Mouse (Mus musculus) myocyte (in vitro differentiated cells): ENCODE data around the gene Dip2c. TPM values are rescaled to one million over a fixed set of nuclear protein-coding genes. Genes with fewer than 3 reads are reported as not detected.

Source experiments
- H3K27me3 ChIP-seq: one replicate; pipeline ENCODE4 v1.6.1; 2011; ENCODE audit not compliant: control insufficient read depth, insufficient read depth, insufficient read length
- H3K36me3 ChIP-seq: one replicate; pipeline ENCODE4 v1.6.1; 2011; ENCODE audit not compliant: control insufficient read depth, insufficient read depth
- H3K4me2 ChIP-seq: one replicate; pipeline ENCODE4 v1.6.1; 2011; ENCODE audit warnings: low read depth, control low read depth
- H3K4me3 ChIP-seq: one replicate; pipeline ENCODE4 v1.5.1; 2011; ENCODE audit warnings: mild to moderate bottlenecking, control low read depth, moderate library complexity
- H3K79me2 ChIP-seq: one replicate; pipeline ENCODE4 v1.6.1; 2011; ENCODE audit not compliant: control insufficient read depth, insufficient read depth
- H3ac ChIP-seq: one replicate; pipeline ENCODE4 v1.6.1; 2011; ENCODE audit not compliant: control insufficient read depth, insufficient read length
- CEBPB ChIP-seq: IDR thresholded peaks from 2 replicates; pipeline ENCODE4 v1.6.1; 2011; ENCODE audit warnings: mild to moderate bottlenecking, moderate library complexity; ENCODE audit not compliant: poor library complexity, insufficient read depth, severe bottlenecking
- E2F4 ChIP-seq: IDR thresholded peaks from one replicate; pipeline ENCODE4 v1.6.1; 2011; ENCODE audit warnings: mild to moderate bottlenecking, control low read depth, moderate library complexity; ENCODE audit not compliant: insufficient read depth
- MAX ChIP-seq: IDR thresholded peaks from one replicate; pipeline ENCODE4 v1.6.1; 2011; ENCODE audit warnings: low read depth, mild to moderate bottlenecking, control low read depth
- MYOD1 ChIP-seq, 3 experiments: IDR thresholded peaks; one replicate each; pipeline ENCODE4 v1.6.1; 2011; ENCODE audit warnings: control low read depth in 2 of 3, low read depth in 2 of 3, mild to moderate bottlenecking in 2 of 3, moderate library complexity in 1 of 3; ENCODE audit not compliant: insufficient read length in 2 of 3, control insufficient read depth in 1 of 3
- MYOG ChIP-seq, 3 experiments: IDR thresholded peaks; one replicate each; pipeline ENCODE4 v1.6.1; 2011; ENCODE audit warnings: control low read depth in 2 of 3, low read depth in 2 of 3, mild to moderate bottlenecking in 2 of 3; ENCODE audit not compliant: insufficient read length in 2 of 3, control insufficient read depth in 1 of 3, insufficient read depth in 1 of 3
- POLR2A ChIP-seq: IDR thresholded peaks from one replicate; pipeline ENCODE4 v1.6.1; 2011; ENCODE audit warnings: low read depth, mild to moderate bottlenecking, control low read depth, moderate library complexity; ENCODE audit not compliant: insufficient read length
- POLR2AphosphoS2 ChIP-seq: IDR thresholded peaks from one replicate; pipeline ENCODE4 v1.6.1; 2011; ENCODE audit warnings: low read depth, control low read depth; ENCODE audit not compliant: insufficient read length
- REST ChIP-seq: IDR thresholded peaks from one replicate; pipeline ENCODE4 v1.6.1; 2011; ENCODE audit warnings: mild to moderate bottlenecking, control low read depth, moderate library complexity; ENCODE audit not compliant: insufficient read depth, insufficient read length
- SRF ChIP-seq: IDR thresholded peaks from one replicate; pipeline ENCODE4 v1.6.1; 2011; ENCODE audit warnings: low read depth; ENCODE audit not compliant: control insufficient read depth, insufficient read length
- TCF12 ChIP-seq: IDR thresholded peaks from one replicate; pipeline ENCODE4 v1.6.1; 2011; ENCODE audit warnings: mild to moderate bottlenecking, control low read depth; ENCODE audit not compliant: poor library complexity, insufficient read depth, severe bottlenecking
- TCF3 ChIP-seq: IDR thresholded peaks from one replicate; pipeline ENCODE4 v1.6.1; 2011; ENCODE audit warnings: low read depth, control low read depth; ENCODE audit not compliant: insufficient read length
- USF1 ChIP-seq: IDR thresholded peaks from one replicate; pipeline ENCODE4 v1.6.1; 2011; ENCODE audit warnings: low read depth, mild to moderate bottlenecking, control low read depth, moderate library complexity
- polyA plus RNA-seq: library from polyadenylated mRNA; unstranded; fragments of >200 nt; fragmentation: generic; extraction: Trizol; gene quantifications from one replicate; pipeline ENCODE4 v1.2.1, GENCODE M21; 2012; ENCODE audit warnings: missing spikeins

Gene Dip2c
- polyA plus RNA-seq, 1 experiment: 17.8 TPM

DNA sequence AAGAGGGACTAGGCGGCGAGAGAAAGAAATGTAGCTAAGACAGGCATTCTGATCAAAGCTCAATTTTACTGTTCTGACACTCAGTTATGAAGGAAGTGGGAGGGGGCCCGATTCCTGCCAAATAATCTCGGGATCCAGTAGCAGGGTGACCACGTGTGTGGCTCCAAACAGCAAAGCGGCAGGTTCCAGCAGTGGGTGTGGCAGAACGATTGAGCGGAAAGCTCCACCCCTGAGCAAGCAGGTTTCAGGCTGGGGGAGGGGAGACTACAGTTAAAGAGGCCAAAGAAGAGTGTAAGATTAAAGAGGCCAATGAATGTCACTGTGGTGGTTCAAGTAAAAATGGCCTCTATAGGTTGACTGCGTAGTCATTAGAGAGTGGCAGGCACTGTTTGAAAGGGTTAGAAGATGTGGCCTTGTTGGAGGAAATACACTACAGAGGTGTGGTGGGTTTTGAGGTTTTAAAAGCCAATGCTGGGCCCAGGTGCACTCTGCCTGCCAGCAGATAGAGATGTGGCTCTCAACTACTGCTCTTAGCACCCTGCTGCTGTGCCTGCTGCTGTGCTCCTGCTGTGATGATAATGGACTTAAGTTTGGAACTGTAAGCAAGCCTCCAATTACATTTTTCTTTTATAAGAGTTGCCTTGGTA lies 271.5 kb downstream of the Dip2c start:
- Histone ChIP-seq H3K27me3 (no peaks in the 10 kb centered on the region), H3ac (no peak overlapping the region), H3K4me2 (no peak overlapping the region), H3K4me3 (no peak overlapping the region), H3K79me2 (no peaks in the 10 kb centered on the region), H3K36me3 (peaks cover 15% of the 10 kb centered on the region)
- TF ChIP-seq MYOG (IDR thresholded peaks at IDR 0.05; ENCODE audit: control insufficient read depth in 1 of 3, insufficient read depth in 1 of 3, insufficient read length in 2 of 3, low read depth in 2 of 3) (no peak), E2F4 (no peak), USF1 (no peak), MYOD1 (IDR thresholded peaks at IDR 0.05; ENCODE audit: control insufficient read depth in 1 of 3, insufficient read length in 2 of 3, low read depth in 2 of 3) (no peak), CEBPB (no peak), SRF (no peak), MAX (no peak)

DNA sequence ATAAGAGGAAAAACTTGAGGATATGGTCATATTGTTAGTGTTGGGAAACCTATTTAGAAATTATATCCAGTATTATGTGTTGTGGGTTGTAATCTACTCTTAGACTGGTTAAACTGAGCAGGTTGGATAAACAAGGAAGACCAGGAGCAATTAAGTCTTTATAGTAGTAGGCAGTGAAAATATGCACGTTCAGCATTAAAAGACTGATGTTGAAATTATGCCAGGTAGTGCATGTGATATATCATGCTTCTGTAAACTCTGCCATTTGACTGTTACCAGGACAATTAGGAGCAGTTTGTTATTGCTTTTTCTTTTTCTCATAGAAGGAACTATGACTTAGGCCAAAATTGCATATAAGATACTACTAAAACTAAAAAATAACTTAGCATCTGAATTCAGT lies 285.8 kb downstream of the Dip2c start:
- Histone ChIP-seq H3K36me3 (peaks cover 10% of the 10 kb centered on the region), H3K4me2 (no peak overlapping the region), H3K27me3 (no peaks in the 10 kb centered on the region), H3ac (no peak overlapping the region), H3K79me2 (no peaks in the 10 kb centered on the region), H3K4me3 (no peak overlapping the region)
- TF ChIP-seq MYOD1 (IDR thresholded peaks at IDR 0.05; ENCODE audit: control insufficient read depth in 1 of 3, insufficient read length in 2 of 3, low read depth in 2 of 3): no peak
- no peak for TF ChIP-seq REST
- no peak for TF ChIP-seq E2F4
- TF ChIP-seq POLR2AphosphoS2: no peak
- TF ChIP-seq CEBPB: no peak
- TF ChIP-seq USF1: no peak
- TF ChIP-seq SRF: no peak
- TF ChIP-seq TCF12: no peak
- no peak for TF ChIP-seq MAX
- TF ChIP-seq MYOG (IDR thresholded peaks at IDR 0.05; ENCODE audit: control insufficient read depth in 1 of 3, insufficient read depth in 1 of 3, insufficient read length in 2 of 3, low read depth in 2 of 3): no peak
- no peak for TF ChIP-seq TCF3
- TF ChIP-seq POLR2A: no peak

DNA sequence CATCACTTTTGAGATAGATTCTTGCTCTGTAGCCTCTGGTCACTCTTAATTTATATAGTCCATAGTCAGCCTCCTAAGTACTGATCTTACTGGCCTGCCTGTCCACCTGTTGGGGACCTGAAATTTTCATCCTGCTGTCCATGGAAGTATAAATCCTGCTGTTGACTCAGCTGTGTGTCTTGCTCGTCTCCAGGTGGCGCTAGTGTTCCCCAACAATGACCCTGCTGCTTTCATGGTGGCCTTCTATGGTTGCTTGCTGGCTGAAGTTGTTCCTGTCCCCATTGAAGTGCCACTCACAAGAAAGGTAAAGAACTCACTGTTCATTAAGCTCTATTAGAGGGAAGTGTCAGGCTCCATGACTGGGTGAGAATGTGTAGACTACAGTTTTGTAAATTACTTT lies 286.6 kb downstream of the Dip2c start:
- Histone ChIP-seq H3K4me3 (no peak overlapping the region), H3ac (no peak overlapping the region), H3K27me3 (no peaks in the 10 kb centered on the region), H3K36me3 (peaks cover 10% of the 10 kb centered on the region), H3K4me2 (no peak overlapping the region), H3K79me2 (no peaks in the 10 kb centered on the region)
- TF ChIP-seq TCF12 (no peak), MYOD1 (IDR thresholded peaks at IDR 0.05; ENCODE audit: control insufficient read depth in 1 of 3, insufficient read length in 2 of 3, low read depth in 2 of 3) (no peak), MAX (no peak), TCF3 (no peak), POLR2A (no peak), MYOG (IDR thresholded peaks at IDR 0.05; ENCODE audit: control insufficient read depth in 1 of 3, insufficient read depth in 1 of 3, insufficient read length in 2 of 3, low read depth in 2 of 3) (no peak), SRF (no peak), REST (no peak), CEBPB (no peak), POLR2AphosphoS2 (no peak), USF1 (no peak), E2F4 (no peak)

DNA sequence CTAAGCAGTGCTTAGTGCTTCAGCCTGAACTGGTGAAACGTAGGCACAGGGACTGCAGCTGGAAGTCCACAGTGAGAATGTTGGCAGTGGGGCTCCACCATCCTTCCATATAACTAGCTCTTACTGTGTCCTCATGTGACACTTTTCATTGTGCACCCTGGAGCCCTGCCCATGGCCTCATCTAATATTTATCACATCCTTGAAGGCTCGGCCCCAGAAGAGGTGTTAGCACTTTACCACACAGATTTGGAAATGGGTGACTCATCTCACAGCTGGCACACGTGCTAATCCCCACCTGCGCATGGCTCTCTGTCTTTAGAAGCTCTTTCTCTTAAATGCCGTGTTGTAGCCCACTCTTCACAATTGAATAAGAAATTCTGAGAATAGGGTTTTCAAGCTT lies 292.5 kb downstream of the Dip2c start:
- H3K79me2 ChIP-seq: no peaks in the 10 kb centered on the region
- no peak overlapping the region for H3K4me2 ChIP-seq
- no peaks in the 10 kb centered on the region for H3K27me3 ChIP-seq
- no peak overlapping the region for H3K4me3 ChIP-seq
- H3K36me3 ChIP-seq: peaks cover 4% of the 10 kb centered on the region
- TF ChIP-seq CEBPB (no peak), E2F4 (no peak), MYOD1 (IDR thresholded peaks at IDR 0.05; ENCODE audit: control insufficient read depth in 1 of 3, insufficient read length in 2 of 3, low read depth in 2 of 3) (no peak), POLR2A (no peak), USF1 (no peak), SRF (no peak), MAX (no peak), TCF3 (no peak), TCF12 (no peak), MYOG (IDR thresholded peaks at IDR 0.05; ENCODE audit: control insufficient read depth in 1 of 3, insufficient read depth in 1 of 3, insufficient read length in 2 of 3, low read depth in 2 of 3) (no peak), REST (no peak), POLR2AphosphoS2 (no peak)
- no peak overlapping the region for H3ac ChIP-seq
